Mouse (Mus musculus): ENCODE measurements around the gene Cacna1e.

DNA sequence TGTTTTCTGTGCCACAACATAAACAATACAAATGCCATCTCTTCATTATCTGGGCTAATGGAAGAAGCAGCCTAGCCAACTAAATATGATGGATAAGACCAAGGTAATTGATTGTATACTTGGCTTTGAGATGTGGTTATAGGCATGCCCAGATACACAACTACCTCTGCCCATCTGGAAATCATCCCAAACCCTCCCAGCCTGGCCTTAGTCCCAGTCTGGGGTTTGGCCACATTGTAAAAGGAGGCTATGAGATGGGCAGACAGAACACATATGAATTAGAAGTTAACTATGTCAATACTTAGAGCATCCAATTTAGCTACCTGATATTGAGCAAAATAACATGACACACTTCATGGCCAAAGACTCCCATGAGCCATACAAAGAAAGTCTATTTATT lies 220.6 kb downstream of the Cacna1e start:
- TF ChIP-seq CTCF (conservative IDR thresholded peaks at IDR 0.05; ENCODE audit: insufficient read depth, insufficient read length, low read depth, low read length): no peak
- no peak for TF ChIP-seq POLR2A (IDR thresholded peaks at IDR 0.05; ENCODE audit: low read depth, low read length)
